Mouse (Mus musculus): ENCODE measurements around the gene Dhfr. TPM values are rescaled to one million over a fixed set of nuclear protein-coding genes. Genes with fewer than 3 reads are reported as not detected.
"Not testable (repeated sequence)": the region's sequence is repeated elsewhere in the genome, so short reads cannot be mapped to it uniquely, and the experiment has no call there.

The Dhfr gene
- total and polyA plus RNA-seq, 2 experiments from 2014 or later = 4.1 to 4.4 TPM

DNA sequence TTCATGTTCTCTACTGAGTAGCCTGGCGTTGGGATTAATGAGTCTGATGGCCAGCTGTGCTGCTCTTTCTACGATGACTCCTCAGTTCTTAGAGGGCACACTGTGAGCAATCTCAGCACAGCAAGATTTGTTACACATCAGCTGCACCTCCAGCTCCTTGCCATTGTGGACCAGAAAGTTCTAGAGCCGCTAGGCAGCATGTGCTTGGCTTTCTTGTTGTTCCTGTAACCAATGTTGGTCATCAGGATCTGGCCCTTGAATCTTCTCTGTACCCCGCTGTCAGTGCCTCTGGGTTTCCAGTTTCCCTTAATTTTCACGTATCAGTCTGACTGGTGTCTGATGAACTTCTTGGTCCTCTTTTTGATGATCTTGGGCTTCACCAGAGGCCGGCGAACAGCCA lies 1.9 kb downstream of the Dhfr start:
- peaks cover 21% of the 10 kb centered on the region for H3K36me3 ChIP-seq (replicated peaks; ENCODE audit: control insufficient read depth, insufficient read depth, low read length)
- DNase-seq (ENCODE audit: low spot score) (no peak), ATAC-seq (ENCODE audit: insufficient read depth, low read depth) (no peak)
- H3K4me3 ChIP-seq (ENCODE audit: low read depth, low read length) = no peak overlapping the region
- no peak overlapping the region for H3K27ac ChIP-seq (ENCODE audit: low read depth)
- no peaks in the 10 kb centered on the region for H3K27me3 ChIP-seq (ENCODE audit: control insufficient read depth, insufficient read depth, low read length)
- H3K9ac ChIP-seq (replicated peaks; ENCODE audit: low read depth, low read length) = no peak overlapping the region
- no peaks in the 10 kb centered on the region for H3K9me3 ChIP-seq (replicated peaks; ENCODE audit: control insufficient read depth, low read length)
- 81% methylated on average over 7 of the region's 7 CpGs for WGBS
- peaks cover 13% of the 10 kb centered on the region; the same call in 1 of the 2 replicates for H3K4me1 ChIP-seq (ENCODE audit: control insufficient read depth, insufficient read depth)
- TF ChIP-seq CTCF (IDR thresholded peaks at IDR 0.05; ENCODE audit: low read depth) (no peak), EP300 (IDR thresholded peaks at IDR 0.05; ENCODE audit: low read depth) (no peak)
- peak overlapping the region; percentile 97; the same call in 1 of the 2 replicates for H3K4me2 ChIP-seq (ENCODE audit: low read depth, low read length)

DNA sequence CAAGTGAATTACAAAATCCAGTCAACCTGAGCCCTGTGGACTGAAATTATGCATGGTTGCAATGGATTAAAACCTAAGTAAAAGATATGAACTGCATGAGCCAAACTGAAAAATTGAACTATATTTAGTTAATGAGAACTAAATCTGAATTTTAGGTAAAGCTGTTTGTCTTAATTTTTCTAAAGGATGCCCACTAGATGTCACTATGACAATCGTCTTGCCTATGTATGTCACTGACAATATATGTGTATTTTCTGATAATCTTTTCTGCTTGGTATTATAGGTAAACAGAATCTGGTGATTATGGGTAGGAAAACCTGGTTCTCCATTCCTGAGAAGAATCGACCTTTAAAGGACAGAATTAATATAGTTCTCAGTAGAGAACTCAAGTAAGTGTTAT lies 3.1 kb downstream of the Dhfr start:
- Histone ChIP-seq H3K36me3 (replicated peaks; ENCODE audit: control insufficient read depth, insufficient read depth, low read length) (peaks cover 21% of the 10 kb centered on the region), H3K4me3 (ENCODE audit: low read depth, low read length) (no peak overlapping the region), H3K27ac (ENCODE audit: low read depth) (no peak overlapping the region), H3K27me3 (ENCODE audit: control insufficient read depth, insufficient read depth, low read length) (no peaks in the 10 kb centered on the region), H3K4me1 (ENCODE audit: control insufficient read depth, insufficient read depth) (peaks cover 13% of the 10 kb centered on the region; the same call in 1 of the 2 replicates), H3K9me3 (replicated peaks; ENCODE audit: control insufficient read depth, low read length) (no peaks in the 10 kb centered on the region), H3K4me2 (ENCODE audit: low read depth, low read length) (no peak overlapping the region), H3K9ac (replicated peaks; ENCODE audit: low read depth, low read length) (no peak overlapping the region)
- ATAC-seq (ENCODE audit: insufficient read depth, low read depth) (no peak), DNase-seq (ENCODE audit: low spot score) (no peak)
- no peak for TF ChIP-seq EP300 (IDR thresholded peaks at IDR 0.05; ENCODE audit: low read depth)
- no peak; the same call in 1 of the 2 replicates for TF ChIP-seq CTCF (IDR thresholded peaks at IDR 0.05; ENCODE audit: low read depth)
- WGBS = 32% methylated on average over 2 of the region's 2 CpGs

DNA sequence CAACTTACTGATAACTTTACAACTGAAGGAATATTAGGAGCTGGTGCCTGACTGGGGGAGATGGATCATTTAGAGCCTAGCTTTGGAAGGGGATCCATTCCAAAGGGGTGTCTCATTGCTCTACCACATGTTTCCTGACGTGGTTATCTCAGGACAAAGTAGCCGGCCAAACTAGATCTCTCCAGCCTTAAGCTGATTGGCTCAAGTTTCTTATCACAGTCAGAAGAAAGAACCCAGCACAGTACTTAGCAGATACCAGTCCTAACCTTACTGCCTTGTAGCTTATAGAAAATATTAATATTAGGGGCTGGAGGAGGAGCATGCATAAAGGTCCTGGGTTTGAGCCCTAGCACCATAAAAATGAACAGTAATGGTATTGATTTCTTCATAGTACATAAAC lies 7.1 kb downstream of the Dhfr start:
- ATAC-seq (ENCODE audit: insufficient read depth, low read depth) = no peak
- Histone ChIP-seq H3K36me3 (replicated peaks; ENCODE audit: control insufficient read depth, insufficient read depth, low read length) (peaks cover 29% of the 10 kb centered on the region), H3K4me1 (ENCODE audit: control insufficient read depth, insufficient read depth) (no peaks in the 10 kb centered on the region), H3K27me3 (ENCODE audit: control insufficient read depth, insufficient read depth, low read length) (no peaks in the 10 kb centered on the region), H3K9me3 (replicated peaks; ENCODE audit: control insufficient read depth, low read length) (no peaks in the 10 kb centered on the region), H3K9ac (replicated peaks; ENCODE audit: low read depth, low read length) (no peak overlapping the region), H3K4me3 (ENCODE audit: low read depth, low read length) (no peak overlapping the region), H3K4me2 (ENCODE audit: low read depth, low read length) (no peak overlapping the region), H3K27ac (ENCODE audit: low read depth) (no peak overlapping the region)
- DNase-seq (ENCODE audit: low spot score) = no peak
- TF ChIP-seq EP300 (IDR thresholded peaks at IDR 0.05; ENCODE audit: low read depth) = no peak
- no peak for TF ChIP-seq CTCF (IDR thresholded peaks at IDR 0.05; ENCODE audit: low read depth)
- 26% methylated on average over 2 of the region's 2 CpGs for WGBS

DNA sequence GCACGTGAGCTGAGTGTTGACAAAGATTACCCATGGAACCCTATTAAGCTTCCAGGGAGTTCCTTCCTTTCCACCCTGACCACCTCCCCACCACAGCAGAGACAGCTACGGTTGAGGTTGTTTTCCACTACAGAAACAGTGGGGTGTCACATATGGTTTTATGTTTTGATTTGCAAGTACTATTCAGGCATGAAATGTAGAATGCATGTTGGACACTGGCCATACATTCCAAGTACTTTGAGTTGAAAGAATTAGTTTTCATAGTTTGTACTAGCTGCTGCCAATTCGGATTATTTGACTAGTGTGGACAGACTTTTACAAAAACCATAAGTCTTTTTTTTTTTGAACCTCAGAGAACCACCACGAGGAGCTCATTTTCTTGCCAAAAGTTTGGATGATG lies 10.8 kb downstream of the Dhfr start:
- no peak for TF ChIP-seq EP300 (IDR thresholded peaks at IDR 0.05; ENCODE audit: low read depth)
- Histone ChIP-seq H3K4me2 (ENCODE audit: low read depth, low read length) (no peak overlapping the region), H3K27ac (ENCODE audit: low read depth) (no peak overlapping the region), H3K9me3 (replicated peaks; ENCODE audit: control insufficient read depth, low read length) (no peaks in the 10 kb centered on the region), H3K4me3 (ENCODE audit: low read depth, low read length) (no peak overlapping the region), H3K9ac (replicated peaks; ENCODE audit: low read depth, low read length) (no peak overlapping the region), H3K36me3 (replicated peaks; ENCODE audit: control insufficient read depth, insufficient read depth, low read length) (peaks cover 35% of the 10 kb centered on the region), H3K4me1 (ENCODE audit: control insufficient read depth, insufficient read depth) (no peaks in the 10 kb centered on the region), H3K27me3 (ENCODE audit: control insufficient read depth, insufficient read depth, low read length) (no peaks in the 10 kb centered on the region)
- 71% methylated on average over 4 of the region's 4 CpGs for WGBS
- DNase-seq (ENCODE audit: low spot score) (no peak), ATAC-seq (ENCODE audit: insufficient read depth, low read depth) (no peak)

DNA sequence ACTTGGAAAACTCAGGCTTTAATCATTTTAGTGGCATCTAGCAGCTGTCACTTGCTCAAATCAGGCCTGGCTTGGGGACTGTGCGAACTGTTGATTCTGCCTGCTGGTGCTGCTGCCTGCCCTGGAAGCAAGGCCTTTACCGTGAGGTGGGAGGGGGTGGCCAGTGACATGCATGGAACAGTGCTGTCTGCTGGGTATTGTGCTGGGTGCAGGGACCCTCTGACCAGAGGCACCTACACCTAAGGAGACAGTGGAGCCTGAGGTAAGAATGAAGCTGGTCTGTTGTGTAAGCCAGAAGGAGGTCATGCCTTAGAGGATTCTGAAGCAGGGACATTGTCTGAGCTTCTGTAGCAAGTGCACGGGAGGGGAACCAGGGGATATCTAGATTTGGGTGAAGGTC lies 16.3 kb downstream of the Dhfr start:
- no peak overlapping the region for H3K9ac ChIP-seq (replicated peaks; ENCODE audit: low read depth, low read length)
- no peak for TF ChIP-seq EP300 (IDR thresholded peaks at IDR 0.05; ENCODE audit: low read depth)
- no peak for TF ChIP-seq CTCF (IDR thresholded peaks at IDR 0.05; ENCODE audit: low read depth)
- no peak overlapping the region for H3K27ac ChIP-seq (ENCODE audit: low read depth)
- no peak overlapping the region for H3K4me2 ChIP-seq (ENCODE audit: low read depth, low read length)
- H3K4me3 ChIP-seq (ENCODE audit: low read depth, low read length) = no peak overlapping the region
- no peaks in the 10 kb centered on the region for H3K27me3 ChIP-seq (ENCODE audit: control insufficient read depth, insufficient read depth, low read length)
- 74% methylated on average over 3 of the region's 3 CpGs for WGBS
- no peaks in the 10 kb centered on the region for H3K4me1 ChIP-seq (ENCODE audit: control insufficient read depth, insufficient read depth)
- no peak for ATAC-seq (ENCODE audit: insufficient read depth, low read depth)
- H3K36me3 ChIP-seq (replicated peaks; ENCODE audit: control insufficient read depth, insufficient read depth, low read length) = peaks cover 27% of the 10 kb centered on the region
- H3K9me3 ChIP-seq (replicated peaks; ENCODE audit: control insufficient read depth, low read length) = no peaks in the 10 kb centered on the region
- DNase-seq (ENCODE audit: low spot score) = no peak

DNA sequence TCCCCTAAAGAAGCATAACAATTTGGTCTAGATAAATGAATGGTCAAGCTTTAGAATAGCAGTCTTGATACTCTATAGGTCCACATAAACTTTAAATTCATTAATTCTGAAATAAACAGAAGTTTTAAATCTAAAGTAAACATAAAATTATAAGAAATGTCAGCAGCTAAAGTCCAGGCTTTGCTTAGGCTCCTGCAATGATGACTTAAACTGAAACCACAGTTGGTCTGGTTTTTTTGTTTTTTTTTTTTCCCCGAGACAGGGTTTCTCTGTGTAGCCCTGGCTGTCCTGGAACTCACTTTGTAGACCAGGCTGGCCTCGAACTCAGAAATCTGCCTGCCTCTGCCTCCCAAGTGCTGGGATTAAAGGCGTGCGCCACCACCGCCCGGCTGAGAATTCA lies 16.9 kb downstream of the Dhfr start:
- DNase-seq (ENCODE audit: low spot score); H3K9me3 ChIP-seq (replicated peaks; ENCODE audit: control insufficient read depth, low read length); H3K9ac ChIP-seq (replicated peaks; ENCODE audit: low read depth, low read length); H3K4me3 ChIP-seq (ENCODE audit: low read depth, low read length); H3K4me2 ChIP-seq (ENCODE audit: low read depth, low read length); H3K27ac ChIP-seq (ENCODE audit: low read depth); H3K4me1 ChIP-seq (ENCODE audit: control insufficient read depth, insufficient read depth); H3K27me3 ChIP-seq (ENCODE audit: control insufficient read depth, insufficient read depth, low read length); ATAC-seq (ENCODE audit: insufficient read depth, low read depth): not testable (repeated sequence)
- WGBS = 95% methylated on average over 5 of the region's 6 CpGs
- H3K36me3 ChIP-seq (replicated peaks; ENCODE audit: control insufficient read depth, insufficient read depth, low read length) = peaks cover 24% of the 10 kb centered on the region
